1 mouse cellular context compared by ENCODE assay signal in genomic region chr11:68966554-68966953, GRCm38 (mm10).
TF ChIP-seq lines count a peak whose summit lies in the region.

No protein-coding gene starts in this region.

TF ChIP-seq in CH12.LX, 34 proteins besides CTCF, POLR2A, EP300 and RAD21:
- TF ChIP-seq TBP (conservative IDR thresholded peaks at IDR 0.05; ENCODE audit: low read depth, low read length): no peak
- peak; percentile 76 for TF ChIP-seq ZKSCAN1 (IDR thresholded peaks at IDR 0.05; ENCODE audit: borderline replicate concordance, low read depth, low read length)
